Mouse (Mus musculus) bone marrow, adult 2 months (tissue): ENCODE results near the gene Prox1.

Experiments
- CTCF ChIP-seq: fragments of 200-500 bp; IDR thresholded peaks from 2 replicates; pipeline ENCODE4 v1.5.1; 2011; ENCODE audit warnings: low read length, control low read depth; ENCODE audit not compliant: control insufficient read depth, insufficient read depth
- POLR2A ChIP-seq: fragments of 200-500 bp; IDR thresholded peaks from 2 replicates; pipeline ENCODE4 v1.6.1; 2011; ENCODE audit warnings: low read depth, mild to moderate bottlenecking, control low read depth, low read length, borderline replicate concordance; ENCODE audit not compliant: control insufficient read depth

DNA sequence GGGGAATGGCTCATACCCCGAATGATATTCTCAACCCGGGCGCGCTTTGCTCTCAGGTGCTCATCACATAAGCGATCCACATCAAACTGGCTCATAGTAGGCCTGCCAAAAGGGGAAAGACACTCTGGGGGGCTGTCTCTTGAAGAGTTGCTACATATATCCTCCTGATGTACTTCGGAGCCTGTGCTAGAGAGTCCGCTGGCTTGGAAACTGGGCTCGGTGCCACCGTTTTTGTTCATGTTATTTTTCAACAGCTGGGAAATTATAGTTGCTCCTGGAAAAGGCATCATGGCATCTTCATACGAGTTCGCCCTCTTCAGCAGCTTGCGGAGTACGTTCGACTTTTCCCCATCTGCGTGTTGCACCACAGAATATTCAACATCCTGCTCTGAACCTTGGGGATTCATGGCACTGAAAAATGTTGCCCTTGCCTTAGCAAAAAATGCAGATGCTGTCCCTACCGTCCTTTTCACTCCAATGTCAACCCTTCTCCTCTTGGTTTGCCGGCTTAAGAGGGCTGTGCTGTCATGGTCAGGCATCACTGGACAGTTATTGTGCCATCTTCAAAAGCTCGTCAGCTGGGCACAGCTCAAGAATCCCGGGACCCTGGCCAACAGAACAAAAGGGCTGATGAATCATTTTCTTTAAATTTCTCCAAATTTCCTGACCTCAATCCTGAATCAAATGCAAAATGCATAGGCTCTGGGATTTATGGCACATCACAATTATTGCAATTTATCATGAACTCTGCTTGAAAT, 8.6 kb downstream of the Prox1 start:
- TF ChIP-seq CTCF (no peak), POLR2A (no peak)
